Mouse (Mus musculus): ENCODE results near the gene Fdx1.

The Fdx1 gene

GRCm38 (mm10) chr9:51964110-51964509, 754 bp upstream of the Fdx1 start:
- DNase-seq (ENCODE audit: low read depth in 1 of 2, low spot score in 2 of 2) = no peak

- DNase-seq (ENCODE audit: low read depth in 1 of 2, low spot score in 2 of 2) = no peak
Measured at GRCm38 (mm10) chr9:51961190-51961909, 2.0 kb downstream of the Fdx1 start.

- no peak for DNase-seq (ENCODE audit: low read depth in 1 of 2, low spot score in 2 of 2)
Measured at GRCm38 (mm10) chr9:51960331-51960730, 3.0 kb downstream of the Fdx1 start.

- DNase-seq (ENCODE audit: low read depth in 1 of 2, low spot score in 2 of 2) = no peak
Measured at GRCm38 (mm10) chr9:51958981-51959380, 4.4 kb downstream of the Fdx1 start.

- no peak for DNase-seq (ENCODE audit: low read depth in 1 of 2, low spot score in 2 of 2)
Measured at GRCm38 (mm10) chr9:51957025-51957424, 6.3 kb downstream of the Fdx1 start.

GRCm38 (mm10) chr9:51956484-51956883, 6.9 kb downstream of the Fdx1 start:
- DNase-seq (ENCODE audit: low read depth in 1 of 2, low spot score in 2 of 2) = no peak

GRCm38 (mm10) chr9:51951337-51951736, 12.0 kb downstream of the Fdx1 start:
- no peak for DNase-seq (ENCODE audit: low read depth in 1 of 2, low spot score in 2 of 2)

- no peak for DNase-seq (ENCODE audit: low read depth in 1 of 2, low spot score in 2 of 2)
Measured at GRCm38 (mm10) chr9:51950667-51951066, 12.7 kb downstream of the Fdx1 start.

GRCm38 (mm10) chr9:51950225-51950624, 13.1 kb downstream of the Fdx1 start:
- no peak for DNase-seq (ENCODE audit: low read depth in 1 of 2, low spot score in 2 of 2)

GRCm38 (mm10) chr9:51943934-51944333, 19.4 kb downstream of the Fdx1 start:
- no peak for DNase-seq (ENCODE audit: low read depth in 1 of 2, low spot score in 2 of 2)

GRCm38 (mm10) chr9:51934641-51935040, 28.7 kb downstream of the Fdx1 start:
- no peak for DNase-seq (ENCODE audit: low read depth in 1 of 2, low spot score in 2 of 2)

GRCm38 (mm10) chr9:51931997-51932396, 31.4 kb downstream of the Fdx1 start:
- no peak for DNase-seq (ENCODE audit: low read depth in 1 of 2, low spot score in 2 of 2)

- DNase-seq (ENCODE audit: low read depth in 1 of 2, low spot score in 2 of 2) = no peak
Measured at GRCm38 (mm10) chr9:51931054-51931690, 32.2 kb downstream of the Fdx1 start.

- DNase-seq (ENCODE audit: low read depth in 1 of 2, low spot score in 2 of 2) = no peak
Measured at GRCm38 (mm10) chr9:51929972-51930371, 33.4 kb downstream of the Fdx1 start.

GRCm38 (mm10) chr9:51928659-51929058, 34.7 kb downstream of the Fdx1 start:
- DNase-seq (ENCODE audit: low read depth in 1 of 2, low spot score in 2 of 2) = no peak

GRCm38 (mm10) chr9:51928116-51928515, 35.2 kb downstream of the Fdx1 start:
- DNase-seq (ENCODE audit: low read depth in 1 of 2, low spot score in 2 of 2) = no peak

- no peak for DNase-seq (ENCODE audit: low read depth in 1 of 2, low spot score in 2 of 2)
Measured at GRCm38 (mm10) chr9:51927680-51928079, 35.7 kb downstream of the Fdx1 start.

GRCm38 (mm10) chr9:51926629-51927028, 36.7 kb downstream of the Fdx1 start:
- no peak for DNase-seq (ENCODE audit: low read depth in 1 of 2, low spot score in 2 of 2)

- DNase-seq (ENCODE audit: low read depth in 1 of 2, low spot score in 2 of 2) = no peak
Measured at GRCm38 (mm10) chr9:51924551-51925081, 38.7 kb downstream of the Fdx1 start.

GRCm38 (mm10) chr9:51922756-51923155, 40.6 kb downstream of the Fdx1 start:
- DNase-seq (ENCODE audit: low read depth in 1 of 2, low spot score in 2 of 2) = no peak

GRCm38 (mm10) chr9:51915580-51915979, 47.8 kb downstream of the Fdx1 start:
- no peak for DNase-seq (ENCODE audit: low read depth in 1 of 2, low spot score in 2 of 2)

GRCm38 (mm10) chr9:51914481-51915120, 48.8 kb downstream of the Fdx1 start:
- DNase-seq (ENCODE audit: low read depth in 1 of 2, low spot score in 2 of 2) = no peak
